Mouse (Mus musculus) limb, embryonic 11.5 days (tissue): ENCODE results near the gene Manba. TPM values are rescaled to one million over a fixed set of nuclear protein-coding genes. Genes with fewer than 3 reads are reported as not detected.
"Not testable (repeated sequence)": the region's sequence is repeated elsewhere in the genome, so short reads cannot be mapped to it uniquely, and the experiment has no call there.

Experiments
- ATAC-seq: fragments of 200-750 bp; cut with Nextera tagmentation; 2 replicates; pipeline ENCODE4 v1.8.0; 2017; ENCODE audit warnings: low read depth; ENCODE audit not compliant: insufficient number of reproducible peaks, low FRiP score, low TSS enrichment
- DNase-seq: peaks from one replicate; pipeline ENCODE4 v3.0.0-alpha.2; 2015; ENCODE audit warnings: low spot score
- H3K27ac ChIP-seq: fragments of 300-500 bp; sonication (generic); replicated peaks from 2 replicates; pipeline ENCODE4 v1.5.1; 2014; ENCODE audit warnings: low read depth, mild to moderate bottlenecking, low read length
- H3K27me3 ChIP-seq: fragments of 300-500 bp; sonication (generic); 2 replicates; pipeline ENCODE4 v1.6.1; 2014; ENCODE audit warnings: mild to moderate bottlenecking, low read length, mixed read lengths; ENCODE audit not compliant: control insufficient read depth, insufficient read depth
- H3K36me3 ChIP-seq: fragments of 300-500 bp; sonication (generic); 2 replicates; pipeline ENCODE4 v1.6.1; 2014; ENCODE audit warnings: mild to moderate bottlenecking, low read length, moderate library complexity, mixed read lengths; ENCODE audit not compliant: control insufficient read depth, insufficient read depth
- H3K4me1 ChIP-seq: fragments of 300-500 bp; sonication (generic); 2 replicates; pipeline ENCODE4 v1.6.1; 2014; ENCODE audit warnings: low read length, mixed read lengths; ENCODE audit not compliant: control insufficient read depth, insufficient read depth
- H3K4me2 ChIP-seq: fragments of 300-500 bp; sonication (generic); 2 replicates; pipeline ENCODE4 v1.6.1; 2014; ENCODE audit warnings: low read depth, mild to moderate bottlenecking, moderate library complexity; ENCODE audit not compliant: severe bottlenecking
- H3K4me3 ChIP-seq: fragments of 300-500 bp; sonication (generic); 2 replicates; pipeline ENCODE4 v1.5.1; 2014; ENCODE audit warnings: low read depth, low read length
- H3K9ac ChIP-seq: fragments of 300-500 bp; sonication (generic); 2 replicates; pipeline ENCODE4 v1.6.1; 2014; ENCODE audit warnings: mild to moderate bottlenecking, low read length
- H3K9me3 ChIP-seq: fragments of 300-500 bp; sonication (generic); 2 replicates; pipeline ENCODE4 v1.6.1; 2016; ENCODE audit warnings: low read length; ENCODE audit not compliant: control insufficient read depth
- WGBS: fragments of 180-500 bp; shearing (Covaris S2); extraction: QIAGEN DNeasy Blood & Tissue Kit; methylation state at CpG from one replicate; pipeline ENCODE4 v1.1.7; 2014; 5-methylcytosine and 5-hydroxymethylcytosine counted together
- polyA plus RNA-seq: library from polyadenylated mRNA; unstranded; fragments of >200 nt; fragmentation: Nextera tagmentation; extraction: Ambion mirVana; gene quantifications from 2 replicates; pipeline ENCODE4 v1.2.1, GENCODE M21; 2014

Manba gene
- polyA plus RNA-seq, 1 experiment from 2014 or later = 4.1 TPM

GRCm38 (mm10) chr3:135491102-135491501 is 5.7 kb downstream of the Manba start:
- no peak for ATAC-seq
- Histone ChIP-seq H3K4me3 (no peak overlapping the region), H3K4me1 (no peaks in the 10 kb centered on the region), H3K9me3 (no peaks in the 10 kb centered on the region), H3K36me3 (no peaks in the 10 kb centered on the region), H3K4me2 (peak overlapping the region; percentile 4; the same call in 1 of the 2 replicates), H3K9ac (no peak overlapping the region), H3K27ac (no peak overlapping the region), H3K27me3 (no peaks in the 10 kb centered on the region)
- WGBS = 84% methylated on average over 6 of the region's 6 CpGs
- DNase-seq = no peak

GRCm38 (mm10) chr3:135493320-135493719 is 7.9 kb downstream of the Manba start:
- H3K4me2 ChIP-seq, H3K9me3 ChIP-seq, H3K36me3 ChIP-seq, H3K27ac ChIP-seq, ATAC-seq, DNase-seq, H3K4me3 ChIP-seq, H3K27me3 ChIP-seq, H3K9ac ChIP-seq, H3K4me1 ChIP-seq: not testable (repeated sequence)
- 84% methylated on average over 7 of the region's 7 CpGs for WGBS

GRCm38 (mm10) chr3:135497956-135498355 is 12.5 kb downstream of the Manba start:
- not testable (repeated sequence) for H3K36me3 ChIP-seq, H3K9ac ChIP-seq, H3K9me3 ChIP-seq, H3K27me3 ChIP-seq, H3K4me3 ChIP-seq, H3K27ac ChIP-seq, ATAC-seq, H3K4me1 ChIP-seq, H3K4me2 ChIP-seq, DNase-seq
- WGBS = 90% methylated on average over 4 of the region's 4 CpGs

- ATAC-seq = no peak
- Histone ChIP-seq H3K27ac (no peak overlapping the region), H3K36me3 (no peaks in the 10 kb centered on the region), H3K4me1 (no peaks in the 10 kb centered on the region), H3K4me3 (no peak overlapping the region), H3K27me3 (no peaks in the 10 kb centered on the region), H3K9me3 (no peaks in the 10 kb centered on the region), H3K9ac (no peak overlapping the region), H3K4me2 (no peak overlapping the region)
- 86% methylated on average over 5 of the region's 5 CpGs for WGBS
- DNase-seq = no peak
These were observed 13.5 kb downstream of the Manba start for GRCm38 (mm10) chr3:135498891-135499290.

- 91% methylated on average over 5 of the region's 5 CpGs for WGBS
- no peaks in the 10 kb centered on the region for H3K4me1 ChIP-seq
- no peaks in the 10 kb centered on the region for H3K27me3 ChIP-seq
- no peak overlapping the region for H3K9ac ChIP-seq
- H3K4me2 ChIP-seq = no peak overlapping the region
- H3K27ac ChIP-seq = no peak overlapping the region
- DNase-seq (no peak), ATAC-seq (no peak)
- no peaks in the 10 kb centered on the region for H3K9me3 ChIP-seq
- H3K36me3 ChIP-seq = no peaks in the 10 kb centered on the region
- H3K4me3 ChIP-seq = no peak overlapping the region
These were observed 17.7 kb downstream of the Manba start for GRCm38 (mm10) chr3:135503160-135503559.

- H3K9ac ChIP-seq = no peak overlapping the region
- no peak overlapping the region for H3K27ac ChIP-seq
- no peaks in the 10 kb centered on the region for H3K9me3 ChIP-seq
- no peaks in the 10 kb centered on the region for H3K36me3 ChIP-seq
- ATAC-seq (no peak), DNase-seq (peak; percentile 61)
- no peak overlapping the region for H3K4me2 ChIP-seq
- H3K27me3 ChIP-seq = no peaks in the 10 kb centered on the region
- no peak overlapping the region for H3K4me3 ChIP-seq
- H3K4me1 ChIP-seq = no peaks in the 10 kb centered on the region
- 56% methylated on average over 10 of the region's 10 CpGs for WGBS
These were observed 20.0 kb downstream of the Manba start for GRCm38 (mm10) chr3:135505369-135505909.

- no peaks in the 10 kb centered on the region for H3K9me3 ChIP-seq
- 88% methylated on average over 13 of the region's 13 CpGs for whole genome bisulfite sequencing
- H3K9ac ChIP-seq = no peak overlapping the region
- H3K36me3 ChIP-seq = no peaks in the 10 kb centered on the region
- H3K27me3 ChIP-seq = no peaks in the 10 kb centered on the region
- no peak for ATAC-seq
- H3K4me3 ChIP-seq = no peak overlapping the region
- no peak for DNase-seq
- no peaks in the 10 kb centered on the region for H3K4me1 ChIP-seq
- H3K4me2 ChIP-seq = no peak overlapping the region
- no peak overlapping the region for H3K27ac ChIP-seq
These were observed 20.6 kb downstream of the Manba start for GRCm38 (mm10) chr3:135505916-135506482.

- no peak overlapping the region for H3K9ac ChIP-seq
- WGBS = 91% methylated on average over 7 of the region's 7 CpGs
These were observed 22.1 kb downstream of the Manba start for GRCm38 (mm10) chr3:135507506-135507905.

GRCm38 (mm10) chr3:135508191-135508590 is 22.8 kb downstream of the Manba start:
- Histone ChIP-seq H3K27ac (no peak overlapping the region), H3K4me1 (no peaks in the 10 kb centered on the region), H3K4me3 (no peak overlapping the region), H3K36me3 (no peaks in the 10 kb centered on the region), H3K27me3 (no peaks in the 10 kb centered on the region), H3K4me2 (no peak overlapping the region), H3K9ac (no peak overlapping the region), H3K9me3 (no peaks in the 10 kb centered on the region)
- WGBS = 96% methylated on average over 1 of the region's 1 CpGs
- DNase-seq (no peak), ATAC-seq (no peak)

More at GRCm38 (mm10) chr3:135507506-135507905, 22.1 kb downstream of the Manba start:
- no peaks in the 10 kb centered on the region for H3K27me3 ChIP-seq
- no peaks in the 10 kb centered on the region for H3K9me3 ChIP-seq
- no peaks in the 10 kb centered on the region for H3K4me1 ChIP-seq
- no peak for ATAC-seq
- no peak for DNase-seq
- H3K4me3 ChIP-seq = no peak overlapping the region
- no peak overlapping the region for H3K4me2 ChIP-seq
- H3K27ac ChIP-seq = no peak overlapping the region
- no peaks in the 10 kb centered on the region for H3K36me3 ChIP-seq
